Mouse (Mus musculus) thymus, adult 2 months (tissue): ENCODE results near the gene Zscan2. TPM values are rescaled to one million over a fixed set of nuclear protein-coding genes. Genes with fewer than 3 reads are reported as not detected.

Experiments
- DNase-seq: peaks from one replicate; pipeline ENCODE4 v3.0.0; 2021
- H3K27ac ChIP-seq: fragments of 200-500 bp; 2 replicates; pipeline ENCODE4 v1.5.1; 2012; ENCODE audit warnings: low read length, control low read depth; ENCODE audit not compliant: control insufficient read depth, insufficient read depth
- H3K27me3 ChIP-seq: fragments of 200-500 bp; 2 replicates; pipeline ENCODE4 v1.6.1; 2012; ENCODE audit warnings: mild to moderate bottlenecking, low read length, moderate library complexity, mixed read lengths; ENCODE audit not compliant: control insufficient read depth, insufficient read depth
- H3K36me3 ChIP-seq: fragments of 200-500 bp; 2 replicates; pipeline ENCODE4 v1.6.1; 2012; ENCODE audit warnings: mild to moderate bottlenecking, low read length, moderate library complexity; ENCODE audit not compliant: control insufficient read depth, insufficient read depth
- H3K4me1 ChIP-seq: fragments of 200-500 bp; replicated peaks from 2 replicates; pipeline ENCODE4 v1.6.1; 2012; ENCODE audit warnings: low read length; ENCODE audit not compliant: control insufficient read depth, insufficient read depth
- H3K4me3 ChIP-seq: fragments of 200-500 bp; 2 replicates; pipeline ENCODE4 v1.5.1; 2012; ENCODE audit warnings: mild to moderate bottlenecking, low read length, control low read depth, moderate library complexity; ENCODE audit not compliant: control insufficient read depth, insufficient read depth
- CTCF ChIP-seq: fragments of 200-500 bp; IDR thresholded peaks from 2 replicates; pipeline ENCODE4 v1.5.1; 2012; ENCODE audit warnings: mild to moderate bottlenecking, control low read depth, low read length, moderate library complexity, borderline replicate concordance; ENCODE audit not compliant: control insufficient read depth, poor library complexity, insufficient read depth; ENCODE audit errors: extremely low read depth
- POLR2A ChIP-seq: fragments of 200-500 bp; IDR thresholded peaks from 2 replicates; pipeline ENCODE4 v1.6.1; 2012; ENCODE audit warnings: mild to moderate bottlenecking, low read length, control low read depth, moderate library complexity; ENCODE audit not compliant: control insufficient read depth, poor library complexity, insufficient read depth; ENCODE audit errors: extremely low read depth
- WGBS: fragments of 180-500 bp; shearing (Covaris S2); methylation state at CpG from one replicate; pipeline ENCODE4 v1.1.7; 2018; 5-methylcytosine and 5-hydroxymethylcytosine counted together
- polyA plus RNA-seq: library from polyadenylated mRNA; depleted of rRNA; stranded (reverse); fragments of >200 nt; gene quantifications from 2 replicates; pipeline ENCODE4 v1.2.3, GENCODE M21; 2012; rRNA removed

Zscan2 gene
- polyA plus RNA-seq, 1 experiment, result 26.2 TPM

DNA sequence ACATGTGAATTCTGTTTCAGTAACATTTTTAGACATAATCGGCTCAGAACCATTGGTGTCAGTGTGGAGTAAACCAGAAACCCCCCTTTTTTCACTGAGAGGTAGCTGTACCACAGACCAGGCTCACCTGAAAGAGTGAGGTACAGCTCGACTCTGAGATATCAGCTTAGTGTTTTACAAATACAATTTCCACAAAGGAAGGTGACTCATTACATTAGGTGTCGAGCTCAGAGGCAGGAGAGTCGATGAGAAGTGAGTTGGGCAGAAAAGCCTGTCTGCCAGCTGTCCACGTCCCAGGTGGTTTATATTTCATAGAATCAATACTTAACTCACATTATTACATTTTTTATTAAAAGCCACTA lies 58.9 kb downstream of the Zscan2 start:
- Histone ChIP-seq H3K27me3 (no peaks in the 10 kb centered on the region), H3K4me1 (peaks cover 13% of the 10 kb centered on the region), H3K27ac (0 out of 2 replicates have a peak overlapping the region, but pooled peaks have one; percentile 13), H3K4me3 (no peak overlapping the region), H3K36me3 (peaks cover 23% of the 10 kb centered on the region)
- no peak for TF ChIP-seq CTCF
- no peak for TF ChIP-seq POLR2A
- 74% methylated on average over 5 of the region's 5 CpGs for WGBS
- DNase-seq, result no peak

GRCm38 (mm10) chr7:80923165-80923564 lies 62.4 kb downstream of the Zscan2 start:
- Histone ChIP-seq H3K27ac (no peak overlapping the region), H3K4me3 (no peak overlapping the region), H3K27me3 (no peaks in the 10 kb centered on the region), H3K4me1 (peaks cover 4% of the 10 kb centered on the region), H3K36me3 (peaks cover 24% of the 10 kb centered on the region)
- DNase-seq, result no peak
- no peak for TF ChIP-seq CTCF
- no peak for TF ChIP-seq POLR2A
- 98% methylated on average over 2 of the region's 2 CpGs for WGBS

Other genes starting within 250 kb of the Zscan2 start
- gene Crtc3, start 172.0 kb upstream of the Zscan2 start, polyA plus RNA-seq, result 40.3 and 43.6 TPM in 2 replicates
- 112 and 119 TPM in 2 replicates for gene Iqgap1, start 34.9 kb upstream of the Zscan2 start, polyA plus RNA-seq
- 27.2 and 31.3 TPM in 2 replicates for gene Wdr73, start 40.3 kb downstream of the Zscan2 start, polyA plus RNA-seq
- 20.1 and 24.5 TPM in 2 replicates for gene Nmb, start 44.2 kb downstream of the Zscan2 start, polyA plus RNA-seq
- 92.1 and 107 TPM in 2 replicates for gene Sec11a, start 86.9 kb downstream of the Zscan2 start, polyA plus RNA-seq
- 45.0 and 46.2 TPM in 2 replicates for gene Zfp592, start 132.8 kb downstream of the Zscan2 start, polyA plus RNA-seq
- gene Alpk3, start 196.7 kb downstream of the Zscan2 start, polyA plus RNA-seq, result 0.51 and 1.4 TPM in 2 replicates